Mouse (Mus musculus) heart, postnatal 25 days (tissue): ENCODE data around the gene Fgfr2. TPM values are rescaled to one million over a fixed set of nuclear protein-coding genes. Genes with fewer than 3 reads are reported as not detected.

Source experiments
- DNase-seq: peaks from one replicate; pipeline ENCODE4 v3.0.0; 2022; ENCODE audit warnings: low spot score
- intact Hi-C: fragments of 180-260 bp; cut with DNase I; formaldehyde crosslinking; loops from one replicate; pipeline ENCODE4 v1.15.1; 2025
- total RNA-seq, 2 experiments: library from RNA; stranded (reverse); gene quantifications; 2 replicates each; pipeline ENCODE4 v1.2.3; 2021

The Fgfr2 gene
- total RNA-seq, 2 experiments from 2014 or later: 1.7 to 1.8 TPM

GRCm38 (mm10) chr7:132801509-132801908 lies 321.6 kb downstream of the Fgfr2 start:
- DNase-seq: no peak
- intact Hi-C loops: no loop called here

GRCm38 (mm10) chr7:132800868-132801267 lies 322.3 kb downstream of the Fgfr2 start:
- intact Hi-C loops: no loop called here
- DNase-seq: no peak

- no peak for DNase-seq
- intact Hi-C loops: loop anchor here (2.0 kb wide), 1 partner anchor 15 kb away; no protein-coding TSS in a partner anchor
Observed at GRCm38 (mm10) chr7:132799119-132800016, 323.8 kb downstream of the Fgfr2 start.

- DNase-seq: no peak
- intact Hi-C loops: no loop called here
Observed at GRCm38 (mm10) chr7:132795141-132795540, 328.0 kb downstream of the Fgfr2 start.

- no peak for DNase-seq
Observed at GRCm38 (mm10) chr7:132793467-132793866, 329.7 kb downstream of the Fgfr2 start.

GRCm38 (mm10) chr7:132790447-132791219 lies 332.5 kb downstream of the Fgfr2 start:
- no peak for DNase-seq
- intact Hi-C loops: no loop called here

More at GRCm38 (mm10) chr7:132793467-132793866, 329.7 kb downstream of the Fgfr2 start:
- intact Hi-C loops: no loop called here

- no peak for DNase-seq
- intact Hi-C loops: no loop called here
Observed at GRCm38 (mm10) chr7:132788826-132789225, 334.3 kb downstream of the Fgfr2 start.

GRCm38 (mm10) chr7:132787496-132788190 lies 335.5 kb downstream of the Fgfr2 start:
- intact Hi-C loops: loop anchor here (2.0 kb wide), 1 partner anchor 25 kb away; the partner anchor contains the start of gene Fam53b

GRCm38 (mm10) chr7:132787022-132787421 lies 336.1 kb downstream of the Fgfr2 start:
- no peak for DNase-seq
- intact Hi-C loops: loop anchor here (2.0 kb wide), 1 partner anchor 26 kb away; the partner anchor contains the start of gene Fam53b

More at GRCm38 (mm10) chr7:132787496-132788190, 335.5 kb downstream of the Fgfr2 start:
- DNase-seq: no peak

- DNase-seq: no peak
- intact Hi-C loops: loop anchor here (2.0 kb wide), 1 partner anchor 26 kb away; the partner anchor contains the start of gene Fam53b
Observed at GRCm38 (mm10) chr7:132786522-132786921, 336.6 kb downstream of the Fgfr2 start.

- intact Hi-C loops: loop anchor here (2.0 kb wide), 1 partner anchor 27 kb away; the partner anchor contains the start of gene Fam53b
- DNase-seq: no peak
Observed at GRCm38 (mm10) chr7:132786011-132786410, 337.1 kb downstream of the Fgfr2 start.

GRCm38 (mm10) chr7:132784101-132784500 lies 339.0 kb downstream of the Fgfr2 start:
- DNase-seq: no peak
- intact Hi-C loops: loop anchor here (2.0 kb wide), 1 partner anchor 15 kb away; no protein-coding TSS in a partner anchor

- DNase-seq: no peak
- intact Hi-C loops: no loop called here
Observed at GRCm38 (mm10) chr7:132781850-132782249, 341.3 kb downstream of the Fgfr2 start.

GRCm38 (mm10) chr7:132781130-132781814 lies 341.9 kb downstream of the Fgfr2 start:
- no peak for DNase-seq
- intact Hi-C loops: no loop called here

- no peak for DNase-seq
- intact Hi-C loops: no loop called here
Observed at GRCm38 (mm10) chr7:132780611-132781010, 342.5 kb downstream of the Fgfr2 start.

- no peak for DNase-seq
Observed at GRCm38 (mm10) chr7:132778630-132779029, 344.5 kb downstream of the Fgfr2 start.

GRCm38 (mm10) chr7:132777728-132778453 lies 345.3 kb downstream of the Fgfr2 start:
- DNase-seq: no peak
- intact Hi-C loops: loop anchor here (5.0 kb wide), 1 partner anchor 34 kb away; the partner anchor contains the start of gene Fam53b

More at GRCm38 (mm10) chr7:132778630-132779029, 344.5 kb downstream of the Fgfr2 start:
- intact Hi-C loops: loop anchor here (5.0 kb wide), 1 partner anchor 34 kb away; the partner anchor contains the start of gene Fam53b

GRCm38 (mm10) chr7:132777117-132777516 lies 346.0 kb downstream of the Fgfr2 start:
- intact Hi-C loops: loop anchor here (5.0 kb wide), 1 partner anchor 35 kb away; the partner anchor contains the start of gene Fam53b
- DNase-seq: no peak
